Mouse (Mus musculus) stomach, postnatal 0 days (tissue): ENCODE results near the gene Hdac7. TPM values are rescaled to one million over a fixed set of nuclear protein-coding genes. Genes with fewer than 3 reads are reported as not detected.

Experiments
- ATAC-seq: fragments of 200-750 bp; cut with Nextera tagmentation; 2 replicates; pipeline ENCODE4 v1.8.0; 2017; ENCODE audit not compliant: low FRiP score, low TSS enrichment
- DNase-seq: peaks from one replicate; pipeline ENCODE4 v3.0.0-alpha.2; 2016; ENCODE audit warnings: low spot score
- H3K27ac ChIP-seq: fragments of 300-500 bp; sonication (generic); replicated peaks from 2 replicates; pipeline ENCODE4 v1.5.1; 2014; ENCODE audit warnings: mild to moderate bottlenecking, control low read depth
- H3K27me3 ChIP-seq: fragments of 300-500 bp; sonication (generic); 2 replicates; pipeline ENCODE4 v1.6.1; 2014; ENCODE audit warnings: low read length; ENCODE audit not compliant: control insufficient read depth, insufficient read depth
- H3K36me3 ChIP-seq: fragments of 300-500 bp; sonication (generic); 2 replicates; pipeline ENCODE4 v1.6.1; 2014; ENCODE audit warnings: low read length, mixed read lengths; ENCODE audit not compliant: control insufficient read depth, insufficient read depth
- H3K4me1 ChIP-seq: fragments of 300-500 bp; sonication (generic); replicated peaks from 2 replicates; pipeline ENCODE4 v1.6.1; 2014; ENCODE audit warnings: antibody characterized with exemption; ENCODE audit not compliant: control insufficient read depth, insufficient read depth
- H3K4me2 ChIP-seq: fragments of 300-500 bp; sonication (generic); replicated peaks from 2 replicates; pipeline ENCODE4 v1.6.1; 2014; ENCODE audit warnings: low read depth, mild to moderate bottlenecking, control low read depth, moderate library complexity
- H3K4me3 ChIP-seq: fragments of 300-500 bp; sonication (generic); 2 replicates; pipeline ENCODE4 v1.5.1; 2014; ENCODE audit warnings: low read depth, low read length, control low read depth
- H3K9ac ChIP-seq: fragments of 300-500 bp; sonication (generic); 2 replicates; pipeline ENCODE4 v1.6.1; 2014; ENCODE audit warnings: mild to moderate bottlenecking, low read length, control low read depth, mixed read lengths
- H3K9me3 ChIP-seq: fragments of 300-500 bp; sonication (generic); 2 replicates; pipeline ENCODE4 v1.6.1; 2016; ENCODE audit warnings: low read length; ENCODE audit not compliant: control insufficient read depth
- CTCF ChIP-seq: IDR thresholded peaks from 2 replicates; pipeline ENCODE4 v1.5.1; 2016; ENCODE audit warnings: antibody characterized with exemption, low read depth, mild to moderate bottlenecking, moderate library complexity
- EP300 ChIP-seq: optimal IDR thresholded peaks from 2 replicates; pipeline ENCODE3; 2016; ENCODE audit warnings: antibody characterized with exemption
- WGBS: fragments of 180-500 bp; shearing (Covaris S2); extraction: QIAGEN DNeasy Blood & Tissue Kit; methylation state at CpG from one replicate; pipeline ENCODE4 v1.1.7; 2014; 5-methylcytosine and 5-hydroxymethylcytosine counted together
- polyA plus RNA-seq: library from polyadenylated mRNA; unstranded; fragments of >200 nt; fragmentation: Nextera tagmentation; extraction: Ambion mirVana; gene quantifications from 2 replicates; pipeline ENCODE4 v1.2.1, GENCODE M21; 2015

Hdac7 gene
- polyA plus RNA-seq, 1 experiment from 2014 or later, result 8.0 TPM

DNA sequence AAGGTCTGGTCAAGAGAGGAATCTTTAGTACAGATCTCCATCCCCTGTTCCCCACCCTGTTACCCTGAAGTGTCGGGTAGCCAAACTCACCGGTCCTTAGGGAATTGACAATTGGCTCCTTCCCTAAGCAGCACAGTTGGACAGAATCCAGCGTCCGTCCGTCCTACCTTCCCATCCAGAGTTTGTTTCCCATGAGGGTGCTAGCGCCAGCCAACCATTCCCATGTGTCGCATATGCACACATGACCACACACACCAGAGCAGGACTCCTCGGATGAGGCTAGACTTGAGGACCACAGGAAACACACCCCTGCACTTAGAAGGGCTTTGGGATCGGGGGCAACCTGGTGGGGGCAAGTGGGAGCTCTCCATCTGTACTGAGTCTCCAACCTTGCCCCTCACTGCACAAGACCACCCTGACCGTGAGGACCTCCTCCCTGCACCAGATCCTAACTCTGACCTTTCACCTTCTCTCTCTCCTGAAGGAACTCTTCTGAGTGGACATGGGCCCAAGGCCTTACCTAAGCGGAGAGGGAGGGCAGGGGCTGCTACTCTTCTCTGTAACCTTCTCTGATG lies 53.1 kb downstream of the Hdac7 start:
- Histone ChIP-seq H3K4me3 (no peak overlapping the region), H3K4me2 (no peak overlapping the region), H3K27me3 (no peaks in the 10 kb centered on the region), H3K36me3 (peaks cover 18% of the 10 kb centered on the region), H3K9ac (no peak overlapping the region), H3K4me1 (peaks cover 2% of the 10 kb centered on the region; the same call in 1 of the 2 replicates), H3K9me3 (no peaks in the 10 kb centered on the region), H3K27ac (no peak overlapping the region)
- TF ChIP-seq CTCF, result no peak
- no peak for DNase-seq
- no peak for ATAC-seq
- 87% methylated on average over 11 of the region's 11 CpGs for WGBS

DNA sequence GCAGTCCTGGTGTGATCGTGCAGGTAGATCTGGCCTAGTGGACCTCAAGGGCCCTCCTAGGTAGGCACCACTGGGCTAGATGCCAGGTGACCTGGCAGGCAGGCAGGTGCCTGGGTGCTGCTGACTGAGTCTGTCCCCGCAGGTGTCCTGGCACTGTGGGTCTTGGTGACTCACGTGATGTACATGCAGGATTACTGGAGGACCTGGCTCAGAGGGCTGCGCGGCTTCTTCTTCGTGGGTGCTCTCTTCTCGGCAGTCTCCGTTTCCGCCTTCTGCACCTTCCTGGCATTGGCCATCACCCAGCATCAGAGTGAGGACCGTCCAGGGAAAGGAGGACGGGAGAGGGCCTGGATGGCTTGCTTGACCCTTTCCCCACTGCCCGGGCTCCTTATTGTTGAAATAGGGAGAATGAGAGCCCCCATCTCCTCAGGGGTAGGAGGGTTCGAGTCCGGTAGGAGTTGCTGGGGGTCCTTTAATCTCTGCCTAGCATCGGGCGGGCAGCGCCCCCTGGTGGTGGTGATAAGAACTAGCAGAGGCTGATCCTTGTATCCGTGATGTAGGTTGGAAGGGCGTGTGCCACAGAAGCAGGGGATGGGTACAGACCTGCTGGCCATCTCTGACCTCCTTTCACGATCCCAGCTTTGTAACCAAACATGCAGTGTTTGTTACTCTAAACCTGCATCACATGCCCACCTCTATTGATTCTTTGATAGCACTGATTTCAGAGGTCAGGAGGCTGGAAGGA lies 54.4 kb downstream of the Hdac7 start:
- DNase-seq (peak; percentile 52), ATAC-seq (0 out of 2 replicates have a peak, but pooled peaks have one; percentile 13)

DNA sequence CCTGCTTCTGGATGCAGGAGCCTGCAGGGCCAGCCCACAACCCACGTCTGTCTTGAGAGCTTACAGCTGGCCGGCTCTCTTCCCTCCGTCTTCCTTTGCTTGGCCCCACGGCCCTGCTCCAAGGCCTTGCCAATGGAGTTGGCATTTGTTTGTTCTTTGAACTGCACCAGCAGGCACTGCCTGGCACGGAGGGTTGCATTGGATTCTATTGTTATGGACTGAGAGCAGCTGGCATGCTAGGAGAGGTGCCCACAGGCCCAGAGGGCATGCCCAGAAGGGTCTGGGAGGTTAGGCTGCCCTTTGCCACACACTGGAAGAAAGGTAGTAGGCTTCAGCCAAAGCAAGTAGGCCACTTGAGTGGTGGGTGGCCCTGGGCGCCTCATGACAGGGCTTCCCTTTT lies 55.5 kb downstream of the Hdac7 start:
- WGBS, result 37% methylated on average over 6 of the region's 6 CpGs

More for the DNA sequence above, 54.4 kb downstream of the Hdac7 start:
- Histone ChIP-seq H3K4me3 (no peak overlapping the region), H3K4me2 (no peak overlapping the region), H3K4me1 (peaks cover 2% of the 10 kb centered on the region; the same call in 1 of the 2 replicates), H3K27me3 (no peaks in the 10 kb centered on the region), H3K9ac (no peak overlapping the region), H3K9me3 (no peaks in the 10 kb centered on the region), H3K27ac (no peak overlapping the region), H3K36me3 (peaks cover 13% of the 10 kb centered on the region)
- TF ChIP-seq CTCF (peak; percentile 87), EP300 (no peak)
- WGBS, result 56% methylated on average over 20 of the region's 20 CpGs

DNA sequence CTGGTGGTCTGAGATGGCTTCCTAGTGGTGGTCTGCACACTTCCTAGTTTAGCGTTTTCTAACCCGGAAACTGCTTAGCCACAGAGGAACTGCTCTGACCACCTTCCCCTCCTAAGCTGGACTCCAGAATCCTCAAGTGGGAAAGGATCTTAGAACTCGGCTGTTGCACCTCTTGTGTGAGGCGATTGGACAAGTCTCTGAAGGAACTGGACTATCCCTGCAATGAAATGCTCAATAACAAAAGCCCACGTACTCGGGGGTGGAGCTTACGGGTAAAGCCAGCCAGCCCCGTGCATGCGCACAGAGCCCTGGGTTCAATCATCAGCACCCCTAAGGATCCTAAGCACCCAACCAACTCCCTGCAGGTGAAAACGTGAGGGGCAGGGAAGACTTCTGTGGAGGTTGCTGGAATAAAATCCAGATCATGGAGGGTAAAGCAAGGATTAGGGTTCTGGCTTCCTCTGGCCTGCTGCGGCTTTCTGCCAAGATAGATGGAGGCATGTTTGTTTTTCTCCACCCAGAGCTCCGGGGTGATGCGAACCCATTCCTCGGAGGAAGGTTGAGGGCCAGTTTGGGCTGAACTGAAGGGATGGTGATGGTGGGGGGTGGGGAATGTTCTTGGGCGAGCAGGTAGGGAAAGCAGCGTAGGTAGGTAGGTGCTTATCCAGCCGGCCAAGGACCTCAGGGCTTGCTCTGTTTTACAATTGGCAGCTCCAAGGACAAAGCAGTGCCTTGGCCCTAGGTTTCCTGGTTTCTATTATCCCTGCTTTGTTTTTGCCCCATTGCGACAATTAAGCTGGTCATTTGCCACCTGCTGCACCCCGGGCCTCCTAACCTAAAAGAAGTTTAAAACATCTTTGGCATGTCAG lies 56.3 kb downstream of the Hdac7 start:
- no peak overlapping the region for H3K9ac ChIP-seq
- H3K27ac ChIP-seq, result no peak overlapping the region; the same call in 1 of the 2 replicates
- 63% methylated on average over 19 of the region's 19 CpGs for WGBS

More for the DNA sequence above, 55.5 kb downstream of the Hdac7 start:
- Histone ChIP-seq H3K4me1 (peaks cover 2% of the 10 kb centered on the region; the same call in 1 of the 2 replicates), H3K9me3 (no peaks in the 10 kb centered on the region), H3K36me3 (peaks cover 9% of the 10 kb centered on the region; the same call in 1 of the 2 replicates), H3K27me3 (no peaks in the 10 kb centered on the region), H3K4me2 (no peak overlapping the region), H3K4me3 (no peak overlapping the region), H3K9ac (no peak overlapping the region; the same call in 1 of the 2 replicates), H3K27ac (peak overlapping the region; percentile 18)
- no peak for TF ChIP-seq EP300
- TF ChIP-seq CTCF, result no peak
- ATAC-seq (no peak), DNase-seq (no peak)

DNA sequence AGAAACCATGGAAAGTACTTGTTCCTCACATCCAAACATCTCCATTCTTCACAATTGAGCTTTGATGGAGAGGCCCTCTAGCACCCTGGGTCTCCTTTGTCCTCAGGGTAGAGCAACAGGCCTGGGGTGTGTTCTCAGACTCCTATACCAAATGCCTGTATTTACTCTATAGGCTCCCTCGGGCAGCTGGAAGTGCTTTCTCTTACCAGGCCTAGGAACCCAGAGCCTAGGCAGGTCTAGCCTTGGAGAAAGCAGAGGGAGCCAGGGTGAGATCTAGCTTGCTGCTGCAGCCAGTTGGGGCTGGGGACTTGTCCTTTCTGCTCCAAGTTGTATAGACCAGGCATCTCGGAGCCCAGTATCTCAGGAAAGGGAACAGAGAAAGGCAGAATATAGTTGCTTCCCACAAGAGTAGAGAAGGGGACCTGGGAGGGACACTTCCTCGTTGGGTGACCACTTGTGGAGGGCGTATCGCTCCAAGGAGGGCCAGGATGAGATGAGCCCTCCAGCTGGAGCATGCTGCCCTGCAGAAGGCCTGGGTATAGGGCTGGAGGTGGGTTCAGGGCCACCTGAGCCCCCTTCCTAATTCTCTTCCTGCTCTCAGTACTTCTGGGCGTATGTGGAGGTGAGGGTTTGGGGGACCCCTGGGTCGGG lies 57.0 kb downstream of the Hdac7 start:
- peaks cover 6% of the 10 kb centered on the region; the same call in 1 of the 2 replicates for H3K36me3 ChIP-seq
- H3K27ac ChIP-seq, result no peak overlapping the region
- H3K27me3 ChIP-seq, result no peaks in the 10 kb centered on the region
- peaks cover 5% of the 10 kb centered on the region; the same call in 1 of the 2 replicates for H3K4me1 ChIP-seq
- H3K4me3 ChIP-seq, result no peak overlapping the region
- ATAC-seq (no peak), DNase-seq (no peak)
- no peaks in the 10 kb centered on the region for H3K9me3 ChIP-seq
- no peak overlapping the region for H3K9ac ChIP-seq
- TF ChIP-seq EP300 (no peak), CTCF (no peak)
- 81% methylated on average over 7 of the region's 7 CpGs for WGBS
- no peak overlapping the region for H3K4me2 ChIP-seq

More for the DNA sequence above, 56.3 kb downstream of the Hdac7 start:
- TF ChIP-seq EP300 (no peak), CTCF (no peak)
- peaks cover 9% of the 10 kb centered on the region; the same call in 1 of the 2 replicates for H3K36me3 ChIP-seq
- no peaks in the 10 kb centered on the region for H3K27me3 ChIP-seq
- DNase-seq, result no peak
- no peak for ATAC-seq
- H3K4me3 ChIP-seq, result no peak overlapping the region
- no peak overlapping the region for H3K4me2 ChIP-seq
- H3K9me3 ChIP-seq, result no peaks in the 10 kb centered on the region
- H3K4me1 ChIP-seq, result peaks cover 2% of the 10 kb centered on the region; the same call in 1 of the 2 replicates
